Mouse (Mus musculus) neural tube, embryonic 15.5 days (tissue): ENCODE measurements at regions not wholly inside any gene's neighbourhood (a gene's known extent, or its start where the extent isn't known, plus 50 kb on each side); places are given as distances from the start of the nearest gene placed in this dataset.

Source experiments
- ATAC-seq: fragments of 200-750 bp; cut with Nextera tagmentation; 2 replicates; pipeline ENCODE4 v1.8.0; 2017; ENCODE audit warnings: mild to moderate bottlenecking, moderate TSS enrichment, moderate library complexity; ENCODE audit not compliant: low FRiP score
- H3K27ac ChIP-seq: fragments of 300-500 bp; sonication (generic); replicated peaks from 2 replicates; pipeline ENCODE4 v1.5.1; 2015; ENCODE audit warnings: mild to moderate bottlenecking, inconsistent platforms
- H3K27me3 ChIP-seq: fragments of 300-500 bp; sonication (generic); replicated peaks from 2 replicates; pipeline ENCODE4 v1.6.1; 2015; ENCODE audit warnings: inconsistent platforms
- H3K36me3 ChIP-seq: fragments of 300-500 bp; sonication (generic); 2 replicates; pipeline ENCODE4 v1.6.1; 2015; ENCODE audit warnings: inconsistent platforms
- H3K4me1 ChIP-seq: fragments of 300-500 bp; sonication (generic); 2 replicates; pipeline ENCODE4 v1.6.1; 2015; ENCODE audit warnings: inconsistent platforms
- H3K4me2 ChIP-seq: fragments of 300-500 bp; sonication (generic); 2 replicates; pipeline ENCODE4 v1.6.1; 2015; ENCODE audit warnings: inconsistent platforms, mild to moderate bottlenecking, moderate library complexity
- H3K4me3 ChIP-seq: fragments of 300-500 bp; sonication (generic); replicated peaks from 2 replicates; pipeline ENCODE4 v1.5.1; 2015; ENCODE audit warnings: mild to moderate bottlenecking, inconsistent platforms
- H3K9ac ChIP-seq: fragments of 300-500 bp; sonication (generic); replicated peaks from 2 replicates; pipeline ENCODE4 v1.6.1; 2015; ENCODE audit warnings: mild to moderate bottlenecking, inconsistent platforms
- H3K9me3 ChIP-seq: fragments of 300-500 bp; sonication (generic); replicated peaks from 2 replicates; pipeline ENCODE4 v1.6.1; 2016; ENCODE audit warnings: inconsistent platforms
- WGBS: fragments of 180-500 bp; shearing (Covaris S2); methylation state at CpG from one replicate; pipeline ENCODE4 v1.1.7; 2015; ENCODE audit warnings: mixed read lengths; 5-methylcytosine and 5-hydroxymethylcytosine counted together

DNA sequence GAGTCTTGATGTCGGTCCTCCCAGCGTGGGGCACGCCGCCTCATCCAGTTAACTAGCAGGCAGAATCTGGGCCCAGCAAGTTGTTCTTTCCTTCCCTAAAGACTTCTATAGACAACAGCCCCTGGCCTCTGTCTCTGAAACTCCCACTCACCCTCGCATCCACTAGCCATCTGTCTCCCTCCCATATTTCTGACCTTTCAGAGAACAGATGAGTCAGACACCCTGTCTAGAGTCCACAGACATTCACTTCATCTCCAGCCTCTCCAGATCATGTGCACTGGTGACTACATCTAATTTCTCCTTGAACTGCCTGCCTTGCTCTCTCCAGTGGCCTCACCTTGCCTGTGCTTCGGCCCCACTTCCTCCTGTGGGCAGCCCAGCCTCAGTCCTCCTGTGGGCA, 143.1 kb downstream of the Mtx3 start:
- no peak for ATAC-seq
- Histone ChIP-seq H3K4me3 (no peak overlapping the region), H3K9me3 (no peaks in the 10 kb centered on the region), H3K27me3 (no peaks in the 10 kb centered on the region), H3K27ac (no peak overlapping the region), H3K4me1 (peaks cover 5% of the 10 kb centered on the region; the same call in 1 of the 2 replicates), H3K4me2 (no peak overlapping the region), H3K9ac (no peak overlapping the region), H3K36me3 (no peaks in the 10 kb centered on the region)
- 93% methylated on average over 6 of the region's 6 CpGs for WGBS

DNA sequence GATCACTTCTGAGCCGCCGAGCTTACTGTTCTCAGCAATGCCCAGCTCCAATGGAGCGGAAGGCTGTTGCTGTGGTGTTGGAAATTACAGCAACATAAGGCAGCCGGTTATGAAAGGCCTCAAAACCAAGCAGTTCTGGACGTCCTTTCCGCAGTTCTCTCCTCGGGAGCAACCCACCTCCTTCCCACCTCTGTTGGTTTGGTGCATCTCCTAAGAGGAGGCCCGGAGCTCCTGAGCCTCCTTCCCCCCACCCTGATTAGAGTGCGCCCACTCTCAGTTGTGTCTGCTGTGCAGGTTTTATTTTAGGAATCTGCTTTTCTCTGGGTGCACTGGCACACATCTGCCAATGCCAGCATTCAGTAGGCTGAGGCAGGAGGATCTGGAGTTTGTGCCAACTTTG, 144.0 kb downstream of the Mtx3 start:
- H3K27me3 ChIP-seq: no peaks in the 10 kb centered on the region
- no peak; the same call in 1 of the 2 replicates for ATAC-seq
- H3K36me3 ChIP-seq: no peaks in the 10 kb centered on the region
- H3K4me3 ChIP-seq: no peak overlapping the region
- no peak overlapping the region for H3K4me2 ChIP-seq
- peaks cover 5% of the 10 kb centered on the region; the same call in 1 of the 2 replicates for H3K4me1 ChIP-seq
- no peaks in the 10 kb centered on the region for H3K9me3 ChIP-seq
- no peak overlapping the region for H3K27ac ChIP-seq
- H3K9ac ChIP-seq: no peak overlapping the region
- 84% methylated on average over 9 of the region's 9 CpGs for WGBS

DNA sequence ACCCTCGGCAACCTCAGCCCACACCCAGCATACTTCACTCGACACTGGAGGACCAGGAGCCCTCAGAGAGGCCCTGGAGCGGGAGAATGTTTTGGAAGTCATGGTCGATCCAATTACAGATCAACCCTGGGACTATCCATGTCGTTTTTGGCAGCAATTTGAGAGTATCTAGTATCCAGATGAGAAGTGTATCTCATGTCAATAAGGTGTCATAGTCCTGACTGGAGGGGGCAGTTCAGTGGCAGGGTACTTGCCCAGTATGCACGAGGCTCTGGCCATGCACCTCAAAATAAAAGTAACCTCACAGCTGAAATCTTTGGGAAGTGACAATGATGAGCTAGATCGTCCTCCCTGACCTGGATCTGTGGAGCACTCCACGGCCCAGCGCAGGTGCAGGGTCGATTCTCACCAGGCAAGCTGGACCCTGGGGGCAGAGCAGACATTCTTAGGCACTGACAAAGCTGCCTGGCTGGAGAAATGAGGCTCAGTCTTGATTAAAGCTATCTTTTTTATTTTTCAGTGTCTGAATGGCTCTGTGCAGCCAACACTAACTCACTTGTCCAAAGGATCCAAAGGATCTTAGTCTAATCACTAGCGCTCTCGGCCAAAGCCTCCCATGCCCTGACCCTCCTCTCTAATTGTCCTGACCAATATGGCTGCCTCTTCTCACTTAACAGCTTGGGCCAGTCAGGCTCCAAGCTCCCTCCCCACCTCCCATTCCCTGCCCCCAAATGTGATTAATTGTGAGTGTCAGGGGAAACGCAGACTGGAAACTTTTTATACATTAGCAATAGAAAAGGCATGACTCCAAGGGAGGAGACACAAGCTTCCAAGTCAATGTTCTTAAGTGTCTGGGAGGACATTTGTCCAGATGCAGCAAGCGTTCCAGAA, 146.0 kb downstream of the Mtx3 start:
- Histone ChIP-seq H3K9ac (no peak overlapping the region), H3K4me2 (no peak overlapping the region)
- WGBS: 80% methylated on average over 14 of the region's 14 CpGs

More for the DNA sequence above, 146.0 kb downstream of the Mtx3 start:
- H3K4me1 ChIP-seq: peaks cover 5% of the 10 kb centered on the region; the same call in 1 of the 2 replicates
- no peaks in the 10 kb centered on the region for H3K36me3 ChIP-seq
- H3K4me3 ChIP-seq: no peak overlapping the region
- no peaks in the 10 kb centered on the region for H3K27me3 ChIP-seq
- no peak overlapping the region for H3K27ac ChIP-seq
- no peak for ATAC-seq
- no peaks in the 10 kb centered on the region for H3K9me3 ChIP-seq
